Mouse (Mus musculus): ENCODE data around the gene Aox3. TPM values are rescaled to one million over a fixed set of nuclear protein-coding genes. Genes with fewer than 3 reads are reported as not detected.
A peak's percentile ranks its signal among the peaks of the same experiment; 100 is the strongest.

Aox3 gene
- total and polyA plus RNA-seq, 3 experiments = not detected

DNA sequence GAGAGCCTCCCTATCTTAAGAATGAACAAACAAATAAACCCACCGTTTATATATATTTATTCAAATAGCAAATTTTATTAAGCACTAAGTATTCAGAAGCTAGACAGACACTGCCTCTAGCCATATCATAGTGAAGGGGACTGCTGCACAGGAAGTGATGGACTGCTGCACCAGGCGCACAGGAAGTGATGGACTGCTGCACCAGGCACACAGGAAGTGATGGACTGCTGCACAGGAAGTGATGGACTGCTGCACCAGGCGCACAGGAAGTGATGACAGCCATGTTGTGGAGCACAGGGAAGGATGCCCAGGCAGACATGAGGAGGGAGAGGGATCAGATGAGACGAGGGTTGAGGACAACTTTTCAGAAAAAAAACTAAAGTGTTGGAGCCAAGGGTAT, 102.4 kb downstream of the Aox3 start:
- Histone ChIP-seq H3K36me3 (ENCODE audit: control insufficient read depth in 1 of 2, insufficient read depth in 2 of 2, low read length in 2 of 2) (no peaks in the 10 kb centered on the region), H3K9me3 (replicated peaks; ENCODE audit: insufficient read depth, low read length) (no peaks in the 10 kb centered on the region), H3K27ac (ENCODE audit: control insufficient read depth, low read depth, low read length) (no peak overlapping the region), H3K9ac (ENCODE audit: control insufficient read depth, low read depth, low read length, poor library complexity, severe bottlenecking) (no peak overlapping the region), H3K4me3 (ENCODE audit: control insufficient read depth in 1 of 2, insufficient read depth in 1 of 2, low read depth in 2 of 2, low read length in 2 of 2) (no peak overlapping the region), H3K4me1 (ENCODE audit: control insufficient read depth in 1 of 2, insufficient read depth in 2 of 2, low read length in 2 of 2) (no peaks in the 10 kb centered on the region), H3K79me2 (ENCODE audit: control insufficient read depth, insufficient read depth, low read length, poor library complexity) (no peaks in the 10 kb centered on the region), H3K27me3 (ENCODE audit: control insufficient read depth in 1 of 2, insufficient read depth in 2 of 2, low read length in 2 of 2) (no peaks in the 10 kb centered on the region)
- DNase-seq (ENCODE audit: low read depth, low spot score) = peak; percentile 6
- no peak for TF ChIP-seq HCFC1 (IDR thresholded peaks at IDR 0.05; ENCODE audit: low read depth, low read length)
- TF ChIP-seq USF2 (IDR thresholded peaks at IDR 0.05; ENCODE audit: borderline replicate concordance in 1 of 2, insufficient read depth in 1 of 2, low read depth in 1 of 2, low read length in 2 of 2) = no peak
- no peak for TF ChIP-seq ZNF384 (IDR thresholded peaks at IDR 0.05; ENCODE audit: low read depth, low read length)
- no peak for TF ChIP-seq EP300 (IDR thresholded peaks at IDR 0.05; ENCODE audit: low read depth in 1 of 2, low read length in 2 of 2)
- no peak for TF ChIP-seq ZMIZ1 (IDR thresholded peaks at IDR 0.05; ENCODE audit: low read depth, low read length)
- TF ChIP-seq MAX (IDR thresholded peaks at IDR 0.05; ENCODE audit: low read length) = no peak
- no peak for TF ChIP-seq ELF1 (IDR thresholded peaks at IDR 0.05; ENCODE audit: low read depth, low read length)
- TF ChIP-seq POLR2AphosphoS2 (IDR thresholded peaks at IDR 0.05; ENCODE audit: low read length) = no peak
- no peak for TF ChIP-seq MAZ (IDR thresholded peaks at IDR 0.05; ENCODE audit: low read depth, low read length)
- no peak for TF ChIP-seq MYC (IDR thresholded peaks at IDR 0.05; ENCODE audit: low read depth, low read length)
- no peak for TF ChIP-seq RAD21 (IDR thresholded peaks at IDR 0.05; ENCODE audit: low read depth, low read length)
- no peak for TF ChIP-seq MXI1 (IDR thresholded peaks at IDR 0.05; ENCODE audit: low read depth, low read length)
- no peak for TF ChIP-seq SMC3 (IDR thresholded peaks at IDR 0.05; ENCODE audit: low read depth, low read length)
- no peak for TF ChIP-seq USF1 (IDR thresholded peaks at IDR 0.05; ENCODE audit: low read depth, low read length)
- no peak for TF ChIP-seq MEF2A (IDR thresholded peaks at IDR 0.05; ENCODE audit: extremely low read depth, insufficient replicate concordance, low read depth, low read length, poor library complexity, severe bottlenecking)

DNA sequence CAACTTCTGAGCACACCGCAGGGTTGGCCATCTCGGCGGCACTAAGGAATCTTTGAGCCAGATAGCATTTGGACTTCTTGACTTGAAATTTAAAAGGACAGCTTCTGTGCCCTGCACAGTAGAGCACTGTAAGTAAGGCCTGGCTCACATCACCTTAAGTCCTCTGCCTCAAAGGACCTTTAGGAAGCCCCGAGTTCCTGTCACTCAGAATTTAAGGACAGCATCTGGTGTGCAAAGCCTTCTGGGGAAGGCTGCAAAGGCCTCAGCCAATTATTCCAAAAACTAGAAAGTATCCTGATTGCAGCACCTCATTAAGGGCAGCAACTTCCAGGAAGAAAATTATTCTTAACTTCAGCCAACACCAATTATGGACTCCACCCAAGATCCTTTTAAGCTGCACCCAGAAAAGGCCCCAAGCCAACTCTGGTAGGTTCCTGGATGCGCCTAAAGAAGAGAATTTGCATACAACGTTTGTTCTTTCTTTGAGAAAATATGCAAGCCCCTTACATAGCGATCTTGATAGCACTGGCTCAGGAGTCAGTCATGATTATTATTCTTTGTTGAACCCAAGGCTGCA, 103.1 kb downstream of the Aox3 start:
- Histone ChIP-seq H3K4me3 (ENCODE audit: control insufficient read depth in 1 of 2, insufficient read depth in 1 of 2, low read depth in 2 of 2, low read length in 2 of 2) (no peak overlapping the region), H3K79me2 (ENCODE audit: control insufficient read depth, insufficient read depth, low read length, poor library complexity) (no peaks in the 10 kb centered on the region), H3K4me1 (ENCODE audit: control insufficient read depth in 1 of 2, insufficient read depth in 2 of 2, low read length in 2 of 2) (no peaks in the 10 kb centered on the region), H3K27ac (ENCODE audit: control insufficient read depth, low read depth, low read length) (no peak overlapping the region), H3K9me3 (replicated peaks; ENCODE audit: insufficient read depth, low read length) (no peaks in the 10 kb centered on the region), H3K36me3 (ENCODE audit: control insufficient read depth in 1 of 2, insufficient read depth in 2 of 2, low read length in 2 of 2) (no peaks in the 10 kb centered on the region), H3K9ac (ENCODE audit: control insufficient read depth, low read depth, low read length, poor library complexity, severe bottlenecking) (no peak overlapping the region), H3K27me3 (ENCODE audit: control insufficient read depth in 1 of 2, insufficient read depth in 2 of 2, low read length in 2 of 2) (no peaks in the 10 kb centered on the region)
- DNase-seq (ENCODE audit: low read depth, low spot score) = no peak
- TF ChIP-seq MEF2A (IDR thresholded peaks at IDR 0.05; ENCODE audit: extremely low read depth, insufficient replicate concordance, low read depth, low read length, poor library complexity, severe bottlenecking) (no peak), TAL1 (IDR thresholded peaks at IDR 0.05; ENCODE audit: low read length) (no peak), USF2 (IDR thresholded peaks at IDR 0.05; ENCODE audit: borderline replicate concordance in 1 of 2, insufficient read depth in 1 of 2, low read depth in 1 of 2, low read length in 2 of 2) (no peak), EP300 (IDR thresholded peaks at IDR 0.05; ENCODE audit: low read depth in 1 of 2, low read length in 2 of 2) (no peak), POLR2A (IDR thresholded peaks at IDR 0.05; ENCODE audit: control insufficient read depth in 1 of 2, insufficient read depth in 1 of 2, low read depth in 1 of 2, low read length in 2 of 2, poor library complexity in 1 of 2) (no peak), RCOR1 (IDR thresholded peaks at IDR 0.05; ENCODE audit: low read depth, low read length) (no peak), SIN3A (IDR thresholded peaks at IDR 0.05; ENCODE audit: low read length) (no peak), CHD1 (IDR thresholded peaks at IDR 0.05; ENCODE audit: low read depth, low read length) (no peak), UBTF (IDR thresholded peaks at IDR 0.05; ENCODE audit: borderline replicate concordance, insufficient read depth, low read depth, low read length) (no peak), BHLHE40 (IDR thresholded peaks at IDR 0.05; ENCODE audit: borderline replicate concordance, low read depth, low read length) (no peak), NELFE (IDR thresholded peaks at IDR 0.05; ENCODE audit: low read depth, low read length) (no peak), ZKSCAN1 (IDR thresholded peaks at IDR 0.05; ENCODE audit: low read depth, low read length) (no peak), MAFK (IDR thresholded peaks at IDR 0.05; ENCODE audit: borderline replicate concordance, low read depth, low read length) (no peak), SMC3 (IDR thresholded peaks at IDR 0.05; ENCODE audit: low read depth, low read length) (no peak), GATA1 (IDR thresholded peaks at IDR 0.05; ENCODE audit: low read depth, low read length) (no peak), MYB (IDR thresholded peaks at IDR 0.05; ENCODE audit: low read depth, low read length) (no peak), GABPA (IDR thresholded peaks at IDR 0.05; ENCODE audit: low read depth, low read length) (no peak), TCF12 (IDR thresholded peaks at IDR 0.05; ENCODE audit: low read depth, low read length) (no peak)

Measured in MEL (cell line).